Mouse (Mus musculus) midbrain, embryonic 14.5 days (tissue): ENCODE measurements around the gene Unk. TPM values are rescaled to one million over a fixed set of nuclear protein-coding genes. Genes with fewer than 3 reads are reported as not detected.

Experiments
- ATAC-seq: fragments of 200-750 bp; cut with Nextera tagmentation; 2 replicates; pipeline ENCODE4 v1.8.0; 2017; ENCODE audit warnings: moderate number of reproducible peaks, moderate library complexity; ENCODE audit not compliant: low FRiP score, low TSS enrichment
- DNase-seq: peaks from one replicate; pipeline ENCODE4 v3.0.0-alpha.2; 2015
- H3K27ac ChIP-seq: fragments of 300-500 bp; sonication (generic); replicated peaks from 2 replicates; pipeline ENCODE4 v1.5.1; 2014; ENCODE audit warnings: mild to moderate bottlenecking, low read depth, low read length, moderate library complexity
- H3K27me3 ChIP-seq: fragments of 300-500 bp; sonication (generic); 2 replicates; pipeline ENCODE4 v1.6.1; 2014; ENCODE audit warnings: low read length, control low read depth, mixed read lengths; ENCODE audit not compliant: control insufficient read depth, insufficient read depth
- H3K36me3 ChIP-seq: fragments of 300-500 bp; sonication (generic); 2 replicates; pipeline ENCODE4 v1.6.1; 2014; ENCODE audit warnings: low read length, control low read depth; ENCODE audit not compliant: control insufficient read depth, insufficient read depth
- H3K4me1 ChIP-seq: fragments of 300-500 bp; sonication (generic); 2 replicates; pipeline ENCODE4 v1.6.1; 2014; ENCODE audit warnings: mild to moderate bottlenecking, antibody characterized with exemption, low read length, control low read depth; ENCODE audit not compliant: control insufficient read depth, insufficient read depth
- H3K4me2 ChIP-seq: fragments of 300-500 bp; sonication (generic); 2 replicates; pipeline ENCODE4 v1.6.1; 2014; ENCODE audit warnings: mild to moderate bottlenecking, low read length, moderate library complexity
- H3K4me3 ChIP-seq: fragments of 300-500 bp; sonication (generic); replicated peaks from 2 replicates; pipeline ENCODE4 v1.5.1; 2014; ENCODE audit warnings: low read depth, low read length
- H3K9ac ChIP-seq: fragments of 300-500 bp; sonication (generic); replicated peaks from 2 replicates; pipeline ENCODE4 v1.6.1; 2014; ENCODE audit warnings: mild to moderate bottlenecking, low read length, moderate library complexity
- H3K9me3 ChIP-seq: fragments of 300-500 bp; sonication (generic); 2 replicates; pipeline ENCODE4 v1.6.1; 2016; ENCODE audit warnings: low read length, control low read depth, mixed read lengths; ENCODE audit not compliant: control insufficient read depth
- WGBS: fragments of 180-500 bp; shearing (Covaris S2); extraction: QIAGEN DNeasy Blood & Tissue Kit; methylation state at CpG from one replicate; pipeline ENCODE4 v1.1.7; 2014; 5-methylcytosine and 5-hydroxymethylcytosine counted together
- polyA plus RNA-seq: library from polyadenylated mRNA; unstranded; fragments of >200 nt; fragmentation: Nextera tagmentation; extraction: Ambion mirVana; gene quantifications from 2 replicates; pipeline ENCODE4 v1.2.1, GENCODE M21; 2014

Gene Unk
- polyA plus RNA-seq, 1 experiment from 2014 or later: 33.0 TPM

- WGBS: 92% methylated on average over 13 of the region's 13 CpGs
Observed at GRCm38 (mm10) chr11:116061641-116062415, 31.7 kb downstream of the Unk start.

GRCm38 (mm10) chr11:116062521-116062920 is 32.4 kb downstream of the Unk start:
- Histone ChIP-seq H3K36me3 (peaks cover 43% of the 10 kb centered on the region), H3K4me1 (no peaks in the 10 kb centered on the region), H3K4me2 (no peak overlapping the region), H3K27me3 (no peaks in the 10 kb centered on the region), H3K27ac (no peak overlapping the region), H3K9me3 (no peaks in the 10 kb centered on the region), H3K9ac (no peak overlapping the region), H3K4me3 (no peak overlapping the region)
- ATAC-seq: no peak
- peak; percentile 4 for DNase-seq
- WGBS: 48% methylated on average over 8 of the region's 8 CpGs

More at GRCm38 (mm10) chr11:116061641-116062415, 31.7 kb downstream of the Unk start:
- H3K4me2 ChIP-seq: no peak overlapping the region
- H3K27me3 ChIP-seq: no peaks in the 10 kb centered on the region
- ATAC-seq: no peak
- no peak overlapping the region for H3K9ac ChIP-seq
- H3K27ac ChIP-seq: no peak overlapping the region
- no peaks in the 10 kb centered on the region for H3K9me3 ChIP-seq
- H3K4me3 ChIP-seq: no peak overlapping the region
- no peaks in the 10 kb centered on the region for H3K4me1 ChIP-seq
- DNase-seq: no peak
- H3K36me3 ChIP-seq: peaks cover 50% of the 10 kb centered on the region

GRCm38 (mm10) chr11:116063562-116063961 is 33.4 kb downstream of the Unk start:
- Histone ChIP-seq H3K9ac (no peak overlapping the region), H3K4me1 (no peaks in the 10 kb centered on the region), H3K27ac (no peak overlapping the region), H3K4me3 (no peak overlapping the region), H3K4me2 (no peak overlapping the region), H3K27me3 (no peaks in the 10 kb centered on the region), H3K36me3 (peaks cover 33% of the 10 kb centered on the region), H3K9me3 (no peaks in the 10 kb centered on the region)
- DNase-seq (no peak), ATAC-seq (no peak)
- 67% methylated on average over 13 of the region's 13 CpGs for WGBS

- peaks cover 25% of the 10 kb centered on the region for H3K36me3 ChIP-seq
- DNase-seq: no peak
- no peaks in the 10 kb centered on the region for H3K27me3 ChIP-seq
- no peak for ATAC-seq
- no peaks in the 10 kb centered on the region for H3K9me3 ChIP-seq
- no peak overlapping the region for H3K9ac ChIP-seq
- H3K4me1 ChIP-seq: no peaks in the 10 kb centered on the region
- WGBS: 64% methylated on average over 23 of the region's 23 CpGs
- H3K27ac ChIP-seq: no peak overlapping the region
- H3K4me3 ChIP-seq: no peak overlapping the region
- H3K4me2 ChIP-seq: no peak overlapping the region
Observed at GRCm38 (mm10) chr11:116064187-116064867, 34.2 kb downstream of the Unk start.

- Histone ChIP-seq H3K9me3 (no peaks in the 10 kb centered on the region), H3K36me3 (peaks cover 15% of the 10 kb centered on the region), H3K27me3 (no peaks in the 10 kb centered on the region), H3K9ac (no peak overlapping the region), H3K4me2 (no peak overlapping the region), H3K4me3 (no peak overlapping the region), H3K4me1 (no peaks in the 10 kb centered on the region), H3K27ac (no peak overlapping the region)
- ATAC-seq (no peak), DNase-seq (no peak)
- 90% methylated on average over 12 of the region's 12 CpGs for WGBS
Observed at GRCm38 (mm10) chr11:116065345-116065744, 35.2 kb downstream of the Unk start.

GRCm38 (mm10) chr11:116071510-116071909 is 41.4 kb downstream of the Unk start:
- Histone ChIP-seq H3K9ac (no peak overlapping the region), H3K4me1 (no peaks in the 10 kb centered on the region), H3K27ac (no peak overlapping the region), H3K9me3 (no peaks in the 10 kb centered on the region), H3K27me3 (no peaks in the 10 kb centered on the region), H3K4me2 (no peak overlapping the region), H3K36me3 (no peaks in the 10 kb centered on the region), H3K4me3 (no peak overlapping the region)
- DNase-seq (no peak), ATAC-seq (no peak)
- WGBS: 73% methylated on average over 5 of the region's 5 CpGs

GRCm38 (mm10) chr11:116072608-116073007 is 42.5 kb downstream of the Unk start:
- no peak for DNase-seq
- no peaks in the 10 kb centered on the region for H3K4me1 ChIP-seq
- H3K36me3 ChIP-seq: no peaks in the 10 kb centered on the region
- H3K4me3 ChIP-seq: no peak overlapping the region
- H3K9ac ChIP-seq: no peak overlapping the region
- WGBS: 75% methylated on average over 3 of the region's 3 CpGs
- ATAC-seq: no peak
- H3K4me2 ChIP-seq: no peak overlapping the region
- H3K27me3 ChIP-seq: no peaks in the 10 kb centered on the region
- H3K9me3 ChIP-seq: no peaks in the 10 kb centered on the region
- H3K27ac ChIP-seq: no peak overlapping the region

- no peaks in the 10 kb centered on the region for H3K9me3 ChIP-seq
- no peak overlapping the region for H3K9ac ChIP-seq
- no peak overlapping the region for H3K27ac ChIP-seq
- H3K4me3 ChIP-seq: no peak overlapping the region
- DNase-seq (no peak), ATAC-seq (no peak)
- H3K4me2 ChIP-seq: no peak overlapping the region
- H3K4me1 ChIP-seq: no peaks in the 10 kb centered on the region
- 70% methylated on average over 7 of the region's 7 CpGs for WGBS
- no peaks in the 10 kb centered on the region for H3K27me3 ChIP-seq
- peaks cover 10% of the 10 kb centered on the region; the same call in 1 of the 2 replicates for H3K36me3 ChIP-seq
Observed at GRCm38 (mm10) chr11:116074436-116074991, 44.4 kb downstream of the Unk start.
